Mouse (Mus musculus): Measurements from ENCODE around the gene Cdkn2a. TPM values are rescaled to one million over a fixed set of nuclear protein-coding genes. Genes with fewer than 3 reads are reported as not detected.
A peak's percentile ranks its signal among the peaks of the same experiment; 100 is the strongest.

The Cdkn2a gene
- polyA plus RNA-seq, 1 experiment from 2014 or later = not detected

GRCm38 (mm10) chr4:89274829-89275548 is 19.5 kb downstream of the Cdkn2a start:
- WGBS = 1% methylated on average over 24 of the region's 24 CpGs
- Histone ChIP-seq H3K9ac (no peak overlapping the region), H3K27me3 (peaks cover 91% of the 10 kb centered on the region), H3K9me3 (no peaks in the 10 kb centered on the region), H3K4me3 (no peak overlapping the region), H3K27ac (replicated peaks) (no peak overlapping the region), H3K4me1 (replicated peaks) (no peaks in the 10 kb centered on the region), H3K4me2 (no peak overlapping the region), H3K36me3 (no peaks in the 10 kb centered on the region)
- ATAC-seq (ENCODE audit: low FRiP score, low read depth) = peak; percentile 30; the same call in 1 of the 2 replicates

- no peak overlapping the region for H3K4me2 ChIP-seq
- H3K27me3 ChIP-seq = peaks cover 87% of the 10 kb centered on the region
- H3K9me3 ChIP-seq = no peaks in the 10 kb centered on the region
- H3K27ac ChIP-seq (replicated peaks) = no peak overlapping the region
- no peaks in the 10 kb centered on the region for H3K4me1 ChIP-seq (replicated peaks)
- H3K4me3 ChIP-seq = no peak overlapping the region
- H3K9ac ChIP-seq = no peak overlapping the region
- no peak for ATAC-seq (ENCODE audit: low FRiP score, low read depth)
- no peaks in the 10 kb centered on the region for H3K36me3 ChIP-seq
- WGBS = under 1% methylated on average over 14 of the region's 14 CpGs
Measured at GRCm38 (mm10) chr4:89274006-89274405, 20.4 kb downstream of the Cdkn2a start.

- Histone ChIP-seq H3K9me3 (no peaks in the 10 kb centered on the region), H3K4me1 (replicated peaks) (no peaks in the 10 kb centered on the region), H3K36me3 (no peaks in the 10 kb centered on the region), H3K27ac (replicated peaks) (no peak overlapping the region), H3K27me3 (peaks cover 87% of the 10 kb centered on the region), H3K9ac (no peak overlapping the region), H3K4me3 (no peak overlapping the region), H3K4me2 (no peak overlapping the region)
- no peak for ATAC-seq (ENCODE audit: low FRiP score, low read depth)
- WGBS = 0% methylated on average over 9 of the region's 9 CpGs
Measured at GRCm38 (mm10) chr4:89273585-89273984, 20.9 kb downstream of the Cdkn2a start.

GRCm38 (mm10) chr4:89272961-89273540 is 21.4 kb downstream of the Cdkn2a start:
- ATAC-seq (ENCODE audit: low FRiP score, low read depth) = no peak
- H3K4me2 ChIP-seq = no peak overlapping the region
- no peak overlapping the region for H3K9ac ChIP-seq
- H3K4me1 ChIP-seq (replicated peaks) = no peaks in the 10 kb centered on the region
- H3K9me3 ChIP-seq = no peaks in the 10 kb centered on the region
- H3K36me3 ChIP-seq = no peaks in the 10 kb centered on the region
- H3K27me3 ChIP-seq = peaks cover 87% of the 10 kb centered on the region
- WGBS = under 1% methylated on average over 20 of the region's 20 CpGs
- no peak overlapping the region for H3K4me3 ChIP-seq
- no peak overlapping the region for H3K27ac ChIP-seq (replicated peaks)

- H3K36me3 ChIP-seq = no peaks in the 10 kb centered on the region
- H3K9ac ChIP-seq = no peak overlapping the region
- no peaks in the 10 kb centered on the region for H3K9me3 ChIP-seq
- no peaks in the 10 kb centered on the region for H3K4me1 ChIP-seq (replicated peaks)
- H3K27me3 ChIP-seq = peaks cover 85% of the 10 kb centered on the region
- no peak overlapping the region for H3K4me3 ChIP-seq
- no peak overlapping the region for H3K4me2 ChIP-seq
- 6% methylated on average over 18 of the region's 18 CpGs for WGBS
- no peak overlapping the region for H3K27ac ChIP-seq (replicated peaks)
- ATAC-seq (ENCODE audit: low FRiP score, low read depth) = no peak
Measured at GRCm38 (mm10) chr4:89272101-89272718, 22.2 kb downstream of the Cdkn2a start.

GRCm38 (mm10) chr4:89257768-89258167 is 36.7 kb downstream of the Cdkn2a start:
- WGBS = 89% methylated on average over 1 of the region's 1 CpGs
- no peaks in the 10 kb centered on the region for H3K4me1 ChIP-seq (replicated peaks)
- H3K4me3 ChIP-seq = no peak overlapping the region
- H3K9ac ChIP-seq = no peak overlapping the region
- no peaks in the 10 kb centered on the region for H3K36me3 ChIP-seq
- no peak for ATAC-seq (ENCODE audit: low FRiP score, low read depth)
- 0 out of 2 replicates have a peak, but pooled peaks cover 4% of the 10 kb centered on the region for H3K27me3 ChIP-seq
- no peak overlapping the region for H3K4me2 ChIP-seq
- H3K27ac ChIP-seq (replicated peaks) = no peak overlapping the region
- no peaks in the 10 kb centered on the region for H3K9me3 ChIP-seq

- H3K27ac ChIP-seq (replicated peaks) = no peak overlapping the region
- 93% methylated on average over 8 of the region's 8 CpGs for WGBS
- no peak overlapping the region for H3K9ac ChIP-seq
- no peaks in the 10 kb centered on the region for H3K36me3 ChIP-seq
- H3K4me2 ChIP-seq = no peak overlapping the region
- H3K4me1 ChIP-seq (replicated peaks) = no peaks in the 10 kb centered on the region
- H3K27me3 ChIP-seq = no peaks in the 10 kb centered on the region
- H3K4me3 ChIP-seq = no peak overlapping the region
- H3K9me3 ChIP-seq = no peaks in the 10 kb centered on the region
- ATAC-seq (ENCODE audit: low FRiP score, low read depth) = no peak
Measured at GRCm38 (mm10) chr4:89234446-89234845, 60.0 kb downstream of the Cdkn2a start.

Other genes with a start within 250 kb of the Cdkn2a start
- gene Mtap, start 157.5 kb downstream of the Cdkn2a start, polyA plus RNA-seq (2015; fragmentation: Nextera tagmentation; extraction: Ambion mirVana) = 26.9 and 27.2 TPM in 2 replicates
- gene Cdkn2b, start 16.4 kb upstream of the Cdkn2a start, polyA plus RNA-seq (2015; fragmentation: Nextera tagmentation; extraction: Ambion mirVana) = 1.0 and 1.5 TPM in 2 replicates

Data from hindbrain, embryonic 15.5 days (tissue).